Mouse (Mus musculus) cerebellum, adult 2 months (tissue): ENCODE data around the gene Phgr1.

Experiments
- CTCF ChIP-seq: fragments of 200-500 bp; IDR thresholded peaks from 2 replicates; pipeline ENCODE4 v1.5.1; 2011; ENCODE audit warnings: low read depth, mild to moderate bottlenecking, control low read depth, low read length, moderate library complexity, borderline replicate concordance; ENCODE audit not compliant: insufficient read depth
- POLR2A ChIP-seq: fragments of 200-500 bp; IDR thresholded peaks from 2 replicates; pipeline ENCODE4 v1.6.1; 2011; ENCODE audit warnings: low read length, control low read depth, borderline replicate concordance; ENCODE audit not compliant: insufficient read depth

- no peak for TF ChIP-seq POLR2A
- TF ChIP-seq CTCF, result peak; percentile 64; the same call in 1 of the 2 replicates
Measured at GRCm38 (mm10) chr2:118743261-118743943, 29.2 kb upstream of the Phgr1 start.
